Mouse (Mus musculus) gastrocnemius, adult 2 months (tissue): ENCODE data around the gene Pgap3. TPM values are rescaled to one million over a fixed set of nuclear protein-coding genes. Genes with fewer than 3 reads are reported as not detected.
A peak's percentile ranks its signal among the peaks of the same experiment; 100 is the strongest.

ENCODE experiments used
- DNase-seq: peaks from one replicate; pipeline ENCODE4 v3.0.0; 2022
- H3K27ac ChIP-seq: fragments of 200-600 bp; 2 replicates; pipeline ENCODE4 v1.8.1; 2022; ENCODE audit warnings: mild to moderate bottlenecking
- H3K4me3 ChIP-seq: fragments of 200-600 bp; 2 replicates; pipeline ENCODE4 v1.8.1; 2022; ENCODE audit warnings: mild to moderate bottlenecking, moderate library complexity
- CTCF ChIP-seq: fragments of 200-600 bp; IDR thresholded peaks from 2 replicates; pipeline ENCODE4 v1.8.1; 2022; ENCODE audit warnings: antibody characterized with exemption, mild to moderate bottlenecking, moderate library complexity
- intact Hi-C: fragments of 180-260 bp; cut with DNase I; formaldehyde crosslinking; loops from one replicate; pipeline ENCODE4 v1.15.1; 2025
- total RNA-seq, 2 experiments: library from RNA; stranded (reverse); gene quantifications; 2 replicates each; pipeline ENCODE4 v1.2.3; 2021

Pgap3 gene
- total RNA-seq, 2 experiments from 2014 or later: 2.2 to 3.0 TPM

DNA sequence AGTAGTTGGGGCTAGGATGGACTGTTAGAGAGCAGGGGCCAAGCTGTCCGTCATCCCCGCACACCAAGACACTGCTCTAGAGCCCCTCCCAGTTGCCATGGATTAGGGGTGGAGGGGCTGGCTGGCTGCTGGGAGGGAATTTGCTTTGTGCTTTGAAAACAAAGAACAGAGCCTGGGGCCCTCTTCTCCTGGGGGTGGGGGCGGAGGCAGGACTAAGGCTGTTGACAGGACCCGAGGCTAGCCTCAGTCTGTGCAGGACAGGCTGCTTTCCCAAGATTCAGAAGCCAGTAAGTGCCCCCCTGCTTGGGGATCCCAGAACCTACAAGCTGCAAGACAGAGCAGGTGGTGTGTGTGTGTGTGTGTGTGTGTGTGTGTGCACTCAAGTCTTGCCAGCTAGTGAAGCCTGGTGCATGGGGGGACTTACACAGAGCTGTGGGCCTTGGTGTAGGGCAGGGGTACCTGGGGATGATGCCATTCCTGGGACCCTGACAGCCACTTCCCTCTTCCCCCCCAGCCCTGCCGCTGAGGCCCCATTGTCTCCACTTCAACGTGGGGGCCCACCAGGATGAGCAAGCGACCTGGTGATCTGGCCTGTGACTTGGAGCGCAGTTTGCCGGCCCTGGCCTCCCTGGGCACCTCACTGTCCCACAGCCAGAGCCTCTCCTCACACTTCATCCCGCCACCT lies 28.6 kb downstream of the Pgap3 start:
- Histone ChIP-seq H3K27ac (no peak overlapping the region), H3K4me3 (no peak overlapping the region)
- intact Hi-C loops: loop anchor here (10.0 kb wide), 1 partner anchor 333 kb away; the partner anchor contains the start of gene Csf3
- no peak for TF ChIP-seq CTCF
- DNase-seq: no peak

DNA sequence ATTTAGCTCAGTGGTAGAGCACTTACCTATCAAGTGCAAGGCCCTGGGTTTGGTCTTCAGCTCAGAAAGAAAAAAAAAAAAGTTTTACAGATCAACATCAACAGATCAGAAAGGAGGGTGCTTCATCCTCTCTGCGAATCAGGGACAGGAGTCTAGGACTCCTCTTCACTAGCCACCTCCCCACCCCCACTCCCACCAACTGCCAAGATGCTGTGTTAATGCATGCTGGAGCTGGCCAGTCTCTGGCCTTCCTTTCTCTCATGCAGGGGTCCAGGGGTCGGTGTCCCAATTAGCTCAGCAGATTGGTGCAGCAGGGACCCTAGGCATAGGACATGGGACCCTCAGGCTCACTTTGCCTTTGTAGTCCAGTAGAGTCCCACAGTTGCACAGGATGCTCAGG lies 29.7 kb downstream of the Pgap3 start:
- intact Hi-C loops: loop anchor here (10.0 kb wide), 1 partner anchor 334 kb away; the partner anchor contains the start of gene Csf3
- TF ChIP-seq CTCF: no peak
- H3K27ac ChIP-seq: no peak overlapping the region
- DNase-seq: no peak
- H3K4me3 ChIP-seq: no peak overlapping the region

GRCm38 (mm10) chr11:98369337-98369736 lies 31.0 kb downstream of the Pgap3 start:
- no peak for TF ChIP-seq CTCF
- intact Hi-C loops: no loop called here
- Histone ChIP-seq H3K27ac (no peak overlapping the region), H3K4me3 (no peak overlapping the region)
- no peak for DNase-seq

DNA sequence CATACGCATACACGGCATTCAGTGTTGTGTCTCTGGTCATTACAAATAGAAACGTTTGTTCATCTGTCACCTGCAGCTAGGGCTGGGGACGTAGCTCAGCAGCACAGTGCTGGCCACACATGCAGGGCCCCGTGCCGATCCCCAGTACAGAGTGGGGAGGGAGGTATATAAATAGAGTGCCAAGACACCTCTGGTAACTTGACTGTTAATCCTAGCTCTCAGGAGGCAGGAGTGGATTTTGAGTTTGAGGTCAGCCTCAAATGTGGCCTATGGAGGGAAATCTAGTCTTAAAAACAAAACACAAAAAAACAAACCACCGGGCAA lies 32.5 kb downstream of the Pgap3 start:
- no peak for TF ChIP-seq CTCF
- peak; percentile 73 for DNase-seq
- intact Hi-C loops: no loop called here
- peak overlapping the region; percentile 82 for H3K27ac ChIP-seq
- H3K4me3 ChIP-seq: no peak overlapping the region

GRCm38 (mm10) chr11:98367171-98367862 lies 33.0 kb downstream of the Pgap3 start:
- DNase-seq: peak; percentile 64
- H3K4me3 ChIP-seq: 0 out of 2 replicates have a peak overlapping the region, but pooled peaks have one; percentile 13
- peak overlapping the region; percentile 82 for H3K27ac ChIP-seq
- TF ChIP-seq CTCF: no peak
- intact Hi-C loops: no loop called here

- DNase-seq: no peak
- TF ChIP-seq CTCF: no peak
- H3K27ac ChIP-seq: peak overlapping the region; percentile 82
- intact Hi-C loops: no loop called here
- no peak overlapping the region for H3K4me3 ChIP-seq
Measured at GRCm38 (mm10) chr11:98366290-98366689, 34.0 kb downstream of the Pgap3 start.

DNA sequence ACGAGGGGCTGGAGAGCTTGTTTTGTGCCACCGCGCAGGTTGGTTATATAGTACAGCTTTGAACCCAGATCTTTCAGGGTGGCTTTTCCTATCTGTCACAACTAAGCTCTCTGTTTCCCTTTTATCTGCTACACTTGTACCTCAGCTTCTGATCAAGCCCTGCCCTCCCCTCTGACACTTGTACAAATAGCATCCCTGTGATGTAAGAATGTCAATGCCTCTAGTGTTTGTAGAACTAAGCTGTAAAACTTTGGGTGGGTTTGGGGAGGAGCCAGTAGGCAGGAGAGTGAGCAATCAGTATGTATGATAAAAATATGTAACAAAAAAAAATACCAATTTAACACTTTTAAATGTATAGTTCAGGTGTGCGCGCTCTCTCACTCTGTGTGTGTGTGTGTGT lies 35.9 kb downstream of the Pgap3 start:
- Histone ChIP-seq H3K27ac (no peak overlapping the region), H3K4me3 (no peak overlapping the region)
- no peak for TF ChIP-seq CTCF
- intact Hi-C loops: no loop called here
- no peak for DNase-seq

DNA sequence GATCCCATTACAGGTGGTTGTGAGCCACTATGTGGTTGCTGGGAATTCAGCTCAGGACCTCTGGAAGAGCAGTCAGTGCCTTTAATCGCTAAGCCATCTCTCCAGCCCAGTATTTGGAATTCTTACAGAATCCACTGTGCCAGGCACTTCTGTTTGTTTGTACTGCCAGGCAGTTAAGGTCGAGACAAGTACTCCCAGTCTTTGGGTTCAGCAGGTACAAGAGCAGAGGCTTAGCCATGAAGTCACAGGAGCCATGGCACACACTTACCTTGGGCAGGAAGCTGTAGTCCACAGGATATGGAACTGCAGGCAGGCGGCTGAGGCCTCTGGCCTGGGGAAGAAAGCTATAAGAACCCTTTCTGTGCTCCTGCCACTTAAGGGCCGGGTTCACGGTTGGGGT lies 36.5 kb downstream of the Pgap3 start:
- TF ChIP-seq CTCF: no peak
- intact Hi-C loops: no loop called here

GRCm38 (mm10) chr11:98360866-98361521 lies 39.3 kb downstream of the Pgap3 start:
- TF ChIP-seq CTCF: no peak
- intact Hi-C loops: no loop called here
- DNase-seq: peak; percentile 49
- H3K4me3 ChIP-seq: peak overlapping the region; percentile 40
- H3K27ac ChIP-seq: peak overlapping the region; percentile 82

More for the DNA sequence above, 36.5 kb downstream of the Pgap3 start:
- no peak overlapping the region for H3K27ac ChIP-seq
- DNase-seq: no peak
- H3K4me3 ChIP-seq: no peak overlapping the region

GRCm38 (mm10) chr11:98358161-98359083 lies 41.9 kb downstream of the Pgap3 start, which contains the start of gene Stard3:
TSS of gene Stard3 (plus strand) at chr11:98358368.
- intact Hi-C loops: loop anchor here (2.0 kb wide), 1 partner anchor 40 kb away; no protein-coding TSS in a partner anchor
- Histone ChIP-seq H3K27ac (peak within 1 kb of the TSS; percentile 98), H3K4me3 (peak within 1 kb of the TSS; percentile 88)
- TF ChIP-seq CTCF: no peak
- peak; percentile 95 for DNase-seq

- peak overlapping the region; percentile 88 for H3K4me3 ChIP-seq
- peak overlapping the region; percentile 98 for H3K27ac ChIP-seq
- no peak for DNase-seq
- intact Hi-C loops: loop anchor here (2.0 kb wide), 1 partner anchor 41 kb away; no protein-coding TSS in a partner anchor
- TF ChIP-seq CTCF: no peak
Measured at GRCm38 (mm10) chr11:98357396-98358160, 42.7 kb downstream of the Pgap3 start.
